Mouse (Mus musculus) retina, postnatal 7 days (tissue): Measurements from ENCODE around the gene Dhx30.
"Not testable (repeated sequence)": the region's sequence is repeated elsewhere in the genome, so short reads cannot be mapped to it uniquely, and the experiment has no call there.

ENCODE experiments used
- DNase-seq: peaks from one replicate; pipeline ENCODE4 v3.0.0-alpha.2; 2012; ENCODE audit warnings: low read depth, low spot score

Gene Dhx30

GRCm38 (mm10) chr9:110094761-110095160 is 22.9 kb downstream of the Dhx30 start:
- no peak for DNase-seq

GRCm38 (mm10) chr9:110093303-110093702 is 24.3 kb downstream of the Dhx30 start:
- DNase-seq: no peak

DNA sequence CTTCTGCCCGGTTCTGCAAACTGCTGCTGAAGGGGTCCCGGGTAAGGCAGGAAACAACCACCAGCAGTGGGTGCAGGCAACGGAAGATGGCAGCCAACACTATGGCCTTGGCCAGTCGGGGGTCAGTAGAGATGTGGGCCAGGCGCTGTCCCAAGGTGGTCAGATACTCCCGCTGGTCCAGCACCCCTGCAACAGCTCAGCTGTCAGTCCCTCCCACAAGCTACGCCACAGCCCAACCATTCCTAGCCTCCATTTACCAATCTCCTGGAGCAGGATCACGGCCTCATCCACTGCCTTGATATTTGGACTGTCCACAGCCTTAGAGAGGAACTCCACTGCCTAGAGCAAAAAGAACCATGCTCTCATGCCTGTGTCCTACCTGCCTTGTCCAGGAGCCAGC is 31.9 kb downstream of the Dhx30 start:
- no peak for DNase-seq

- no peak for DNase-seq
Observed at GRCm38 (mm10) chr9:110084201-110084964, 33.2 kb downstream of the Dhx30 start.

GRCm38 (mm10) chr9:110081066-110081465 is 36.6 kb downstream of the Dhx30 start:
- DNase-seq: no peak

GRCm38 (mm10) chr9:110076468-110076867 is 41.2 kb downstream of the Dhx30 start:
- not testable (repeated sequence) for DNase-seq

DNA sequence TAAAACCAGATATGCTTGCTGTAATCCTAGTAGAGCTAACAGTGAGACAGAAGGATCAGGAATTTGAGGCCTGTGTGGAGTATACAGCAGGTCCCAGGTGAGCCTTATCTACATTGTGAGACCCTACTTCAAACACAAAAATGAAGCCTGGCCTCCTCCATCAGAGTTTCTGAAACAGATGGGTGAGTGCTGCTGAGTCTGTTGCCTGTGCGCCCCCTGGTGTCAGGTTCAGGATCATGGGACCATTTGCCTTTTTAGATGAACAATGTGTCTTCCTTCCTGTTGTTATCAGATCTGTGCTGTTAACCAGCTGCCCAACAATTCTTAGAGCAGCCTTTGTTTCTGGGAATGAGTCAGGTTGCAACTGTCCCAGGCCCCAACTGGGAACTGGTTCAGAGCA is 45.8 kb downstream of the Dhx30 start:
- peak; percentile 65 for DNase-seq

DNA sequence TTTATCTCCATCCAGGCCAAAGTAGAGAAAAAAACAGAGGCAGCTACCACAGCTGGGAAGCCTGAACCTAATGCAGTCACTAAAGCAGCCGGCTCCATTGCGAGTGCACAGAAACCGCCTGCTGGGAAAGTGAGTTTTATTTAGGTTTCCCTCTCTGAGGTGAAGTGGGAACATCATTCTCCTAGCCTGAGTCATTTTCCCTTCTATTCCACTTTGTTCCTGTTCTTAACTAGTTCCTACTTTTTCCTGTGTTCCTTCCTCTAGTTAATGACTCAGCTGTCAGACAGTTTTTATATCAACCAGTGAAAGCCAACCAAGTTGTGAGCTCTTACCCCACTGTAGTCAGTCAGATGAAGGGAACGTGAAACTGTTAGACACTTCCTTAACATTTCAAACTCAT is 46.6 kb downstream of the Dhx30 start:
- DNase-seq: no peak

GRCm38 (mm10) chr9:110070358-110070757 is 47.3 kb downstream of the Dhx30 start:
- no peak for DNase-seq

GRCm38 (mm10) chr9:110068745-110069144 is 48.9 kb downstream of the Dhx30 start:
- DNase-seq: no peak

GRCm38 (mm10) chr9:110064641-110065040 is 53.0 kb downstream of the Dhx30 start:
- no peak for DNase-seq

- DNase-seq: no peak
Observed at GRCm38 (mm10) chr9:110062861-110063260, 54.8 kb downstream of the Dhx30 start.

DNA sequence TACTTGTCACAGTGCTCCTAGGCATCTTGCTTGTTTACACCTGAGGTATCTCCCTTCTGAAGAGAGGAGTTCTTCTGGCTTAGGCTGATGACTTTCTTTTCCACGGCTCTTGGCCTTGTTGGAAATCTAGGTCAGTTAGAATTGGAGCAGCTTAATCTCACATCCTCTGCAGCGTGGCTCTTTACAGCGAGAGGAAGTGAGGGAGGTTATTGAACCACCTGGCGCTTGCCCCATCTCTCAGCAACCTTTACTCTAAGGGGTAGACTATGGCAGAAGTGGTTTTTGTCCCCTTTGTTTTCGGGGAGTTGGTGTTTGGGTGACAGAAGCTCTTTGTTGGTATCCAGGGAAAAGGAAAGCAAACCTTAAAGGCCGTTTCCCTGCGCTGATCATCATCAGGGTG is 55.2 kb downstream of the Dhx30 start:
- DNase-seq: no peak

DNA sequence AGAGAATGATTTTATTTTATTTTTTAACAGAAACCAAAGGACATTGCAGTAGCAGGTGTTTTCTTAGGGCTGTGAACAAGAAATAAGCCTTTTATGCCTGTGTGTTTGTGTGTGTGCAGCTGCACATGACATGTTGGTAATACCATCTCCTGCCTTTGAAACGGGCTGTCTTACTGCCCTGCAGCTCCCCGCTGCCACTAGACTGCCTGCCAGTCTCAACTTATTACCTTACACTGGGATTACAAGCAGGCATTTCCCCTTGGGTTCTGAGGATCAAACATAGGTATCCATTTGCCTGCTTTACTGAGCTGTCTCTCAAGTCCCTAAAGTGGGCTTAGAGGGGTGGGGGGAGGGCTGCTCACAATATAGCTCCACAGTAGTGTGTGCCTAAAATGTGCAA is 56.9 kb downstream of the Dhx30 start:
- no peak for DNase-seq

DNA sequence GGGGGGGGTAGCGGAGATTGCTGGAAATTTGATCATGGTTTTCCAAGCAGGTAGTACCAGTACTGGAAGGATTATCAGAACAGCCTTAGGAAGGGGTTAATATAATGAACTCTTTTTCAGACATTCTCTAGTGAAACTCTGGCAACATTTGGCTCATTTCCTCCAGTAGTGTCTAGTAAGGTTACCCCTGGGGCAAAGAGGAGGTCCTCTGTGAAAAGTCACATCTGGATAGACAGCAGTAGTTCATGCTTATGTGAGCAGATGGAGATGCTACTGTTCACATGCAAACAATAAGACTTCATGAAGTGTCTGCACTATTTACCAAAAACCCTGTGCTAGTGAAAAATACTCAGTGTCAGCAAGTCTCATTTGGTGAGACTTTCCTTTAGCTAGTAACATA is 60.4 kb downstream of the Dhx30 start:
- DNase-seq: no peak

DNA sequence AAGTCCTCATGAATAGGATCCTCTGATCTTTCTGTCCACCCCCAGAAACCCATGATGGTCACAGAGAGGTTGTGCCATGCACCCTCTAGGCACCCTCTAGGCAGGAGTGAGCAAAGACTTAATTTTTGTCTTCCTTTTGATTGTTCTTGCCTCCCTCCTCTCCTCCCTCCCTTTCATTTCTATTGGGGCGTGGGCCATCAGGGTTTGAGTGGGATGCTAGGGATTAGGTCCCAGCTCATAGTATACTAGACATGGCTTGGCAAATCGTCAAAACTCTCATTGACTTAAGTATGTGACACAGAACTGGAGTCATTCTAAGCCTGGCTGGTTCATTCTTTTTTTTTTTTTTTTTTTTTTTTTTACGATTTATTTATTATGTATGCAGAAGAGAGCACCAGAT is 62.8 kb downstream of the Dhx30 start:
- DNase-seq: no peak

- DNase-seq: no peak
Observed at GRCm38 (mm10) chr9:110054080-110054421, 63.6 kb downstream of the Dhx30 start.

- peak; percentile 49 for DNase-seq
Observed at GRCm38 (mm10) chr9:110053305-110054079, 64.1 kb downstream of the Dhx30 start.

DNA sequence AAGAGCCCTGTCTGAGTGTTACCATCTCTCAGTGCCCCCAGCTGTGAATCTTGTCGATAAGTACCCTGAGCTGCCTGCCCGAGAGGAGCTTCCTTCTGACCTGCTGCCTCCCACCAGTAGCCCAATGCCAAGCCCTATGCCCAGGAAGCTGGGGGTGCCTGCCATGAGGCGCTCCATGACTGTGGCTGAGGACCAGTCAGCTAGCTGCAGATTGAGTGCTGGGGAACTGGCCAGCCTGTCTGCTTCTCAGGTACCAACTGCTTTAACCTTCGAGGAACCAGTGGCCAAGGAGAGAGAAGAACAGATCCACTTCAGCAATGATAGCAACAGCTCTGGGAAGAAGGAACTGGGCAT is 64.7 kb downstream of the Dhx30 start:
- DNase-seq: no peak

GRCm38 (mm10) chr9:110051869-110052661 is 65.6 kb downstream of the Dhx30 start:
- DNase-seq: no peak

DNA sequence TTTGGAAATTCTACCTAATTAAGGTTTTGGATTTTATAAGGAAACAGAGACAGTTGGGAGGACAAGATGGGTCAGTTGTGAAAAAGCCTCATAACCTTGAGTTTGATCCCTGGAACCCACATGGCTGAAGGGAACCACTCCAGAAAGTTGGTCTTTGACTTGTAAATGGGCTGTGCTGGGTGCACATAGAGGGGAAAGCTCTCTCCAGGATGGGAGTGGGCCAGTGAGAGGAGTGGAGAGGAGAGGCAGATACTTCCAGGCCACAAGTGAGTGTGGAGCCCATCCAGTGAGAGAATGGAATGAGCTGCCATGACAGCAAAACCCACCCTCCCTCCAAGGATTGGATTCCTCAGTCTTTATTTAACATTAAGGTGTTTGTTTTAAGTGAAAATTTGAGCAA is 66.4 kb downstream of the Dhx30 start:
- DNase-seq: no peak

- DNase-seq: no peak
Observed at GRCm38 (mm10) chr9:110047857-110048256, 69.8 kb downstream of the Dhx30 start.
